Mouse (Mus musculus) liver, postnatal 0 days (tissue): ENCODE measurements at regions not wholly inside any gene's neighbourhood (a gene's known extent, or its start where the extent isn't known, plus 50 kb on each side); places are given as distances from the start of the nearest gene placed in this dataset.

Experiments used
- CTCF ChIP-seq: sonication (generic); IDR thresholded peaks from 2 replicates; pipeline ENCODE4 v1.5.1; 2016; ENCODE audit warnings: antibody characterized with exemption, low read depth
- EP300 ChIP-seq: IDR thresholded peaks from 2 replicates; pipeline ENCODE4 v1.6.1; 2016; ENCODE audit warnings: antibody characterized with exemption, low read depth, mild to moderate bottlenecking

DNA sequence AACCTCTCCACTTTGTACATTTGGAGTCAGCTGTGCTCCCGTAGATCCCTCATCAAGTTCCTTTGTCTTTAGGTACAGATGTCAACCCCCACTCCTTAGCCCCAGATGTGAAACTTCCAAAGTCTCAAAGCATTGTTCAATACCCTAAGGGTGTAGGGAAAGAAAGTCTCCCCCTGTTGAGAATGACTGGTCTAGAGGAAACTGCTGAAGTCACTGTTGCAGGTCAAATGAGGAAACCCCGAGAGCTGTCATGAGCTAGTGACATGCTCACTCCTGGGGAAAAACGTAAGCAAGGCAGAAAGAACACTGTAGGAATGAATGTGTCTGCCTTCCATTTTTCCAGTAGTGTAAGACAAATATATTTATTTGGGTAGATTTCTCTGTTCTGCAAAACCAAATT lies 74.8 kb upstream of the Ralgapa2 start:
- TF ChIP-seq CTCF (no peak), EP300 (no peak)
